Mouse (Mus musculus): ENCODE results near the gene Ddx17.
A peak's percentile ranks its signal among the peaks of the same experiment; 100 is the strongest.

Ddx17 gene

GRCm38 (mm10) chr15:79546410-79547288 is at the start of gene Ddx17:
Ddx17 (minus strand) TSS chr15:79546741.
- peak; percentile 99 for DNase-seq (ENCODE audit: low read depth, low spot score)

GRCm38 (mm10) chr15:79581581-79581980 is 35.0 kb upstream of the Ddx17 start:
- DNase-seq (ENCODE audit: low read depth, low spot score) = no peak

DNA sequence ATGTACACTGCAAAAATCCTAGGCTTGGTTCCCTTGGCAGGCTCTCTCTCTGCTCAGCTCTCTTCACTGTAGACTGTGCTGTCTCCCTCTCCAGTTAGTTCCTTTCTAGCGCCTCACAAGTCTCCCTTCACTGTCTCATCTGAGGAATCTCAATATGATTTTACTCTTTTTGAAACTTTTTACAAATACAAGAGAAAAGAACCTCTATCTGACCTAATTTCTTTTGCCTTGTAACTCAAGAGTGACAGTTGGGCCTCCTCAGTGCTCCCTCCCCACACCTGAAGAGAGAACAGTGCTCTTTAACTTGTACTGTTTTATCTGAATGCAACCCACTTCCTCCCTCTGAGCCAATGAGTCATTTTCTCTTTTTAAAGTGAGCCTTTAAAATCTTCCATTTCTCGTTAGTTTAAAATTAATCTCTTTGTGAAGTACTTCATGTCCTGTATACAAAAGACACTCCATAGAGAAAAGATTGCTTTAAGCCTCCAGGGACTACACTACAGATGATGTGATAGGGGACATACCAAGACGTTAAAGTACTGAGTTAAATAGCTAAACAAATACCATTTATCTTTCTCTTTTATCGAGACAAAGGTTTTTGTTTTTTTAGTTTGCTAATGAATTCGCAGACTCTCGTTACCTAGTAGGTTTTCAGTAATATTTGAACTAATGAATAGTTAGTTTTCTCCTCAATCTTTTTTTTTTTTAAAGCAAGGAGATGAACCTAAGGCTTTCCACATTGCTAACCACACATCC is 31.3 kb upstream of the Ddx17 start:
- DNase-seq (ENCODE audit: low read depth, low spot score) = no peak

DNA sequence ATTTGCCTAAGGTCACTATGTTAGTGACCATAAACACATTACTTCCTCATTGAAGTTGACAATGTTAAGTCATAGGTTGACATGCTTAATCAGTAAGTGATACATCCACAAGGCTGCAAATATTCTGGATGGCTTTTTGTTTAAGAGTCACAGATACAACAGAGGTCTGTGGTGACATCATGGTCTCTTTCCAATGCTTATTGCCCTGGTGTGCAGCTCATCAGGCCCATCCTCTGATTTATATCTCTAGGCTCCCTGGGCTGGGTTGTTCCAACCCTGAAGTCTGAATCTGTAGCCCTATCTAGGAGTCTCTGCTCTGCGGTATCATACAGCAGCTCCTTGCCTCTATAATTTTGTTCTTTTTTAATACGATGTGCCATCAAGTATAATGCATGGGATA is 30.4 kb upstream of the Ddx17 start:
- DNase-seq (ENCODE audit: low read depth, low spot score) = no peak

GRCm38 (mm10) chr15:79575543-79576222 is 29.1 kb upstream of the Ddx17 start:
- DNase-seq (ENCODE audit: low read depth, low spot score) = no peak

- no peak for DNase-seq (ENCODE audit: low read depth, low spot score)
These were observed 15.9 kb upstream of the Ddx17 start for GRCm38 (mm10) chr15:79562417-79562816.

GRCm38 (mm10) chr15:79559649-79560048 is 13.1 kb upstream of the Ddx17 start:
- DNase-seq (ENCODE audit: low read depth, low spot score) = no peak

DNA sequence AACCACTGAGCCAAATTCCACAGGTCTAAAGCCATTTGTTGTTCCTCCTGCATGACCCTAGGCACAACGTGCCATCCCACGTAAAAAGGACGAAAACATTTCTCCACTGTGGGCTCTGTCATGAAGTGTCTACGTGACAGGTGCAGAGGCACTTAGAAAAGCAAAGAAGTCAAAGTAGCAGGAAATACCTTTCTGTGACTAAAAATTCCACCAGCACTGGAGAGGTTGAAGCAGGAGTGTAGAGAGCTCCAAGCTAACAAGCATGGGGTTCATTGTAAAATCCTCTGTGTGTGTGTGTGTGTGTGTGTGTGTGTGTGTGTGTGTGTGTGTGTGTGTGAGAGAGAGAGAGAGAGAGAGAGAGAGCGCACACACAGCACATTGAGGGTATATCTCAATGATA is 6.0 kb upstream of the Ddx17 start:
- DNase-seq (ENCODE audit: low read depth, low spot score) = no peak

GRCm38 (mm10) chr15:79548226-79548625 is 1.7 kb upstream of the Ddx17 start:
- no peak for DNase-seq (ENCODE audit: low read depth, low spot score)

GRCm38 (mm10) chr15:79547289-79547820 is 814 bp upstream of the Ddx17 start:
- no peak for DNase-seq (ENCODE audit: low read depth, low spot score)

DNA sequence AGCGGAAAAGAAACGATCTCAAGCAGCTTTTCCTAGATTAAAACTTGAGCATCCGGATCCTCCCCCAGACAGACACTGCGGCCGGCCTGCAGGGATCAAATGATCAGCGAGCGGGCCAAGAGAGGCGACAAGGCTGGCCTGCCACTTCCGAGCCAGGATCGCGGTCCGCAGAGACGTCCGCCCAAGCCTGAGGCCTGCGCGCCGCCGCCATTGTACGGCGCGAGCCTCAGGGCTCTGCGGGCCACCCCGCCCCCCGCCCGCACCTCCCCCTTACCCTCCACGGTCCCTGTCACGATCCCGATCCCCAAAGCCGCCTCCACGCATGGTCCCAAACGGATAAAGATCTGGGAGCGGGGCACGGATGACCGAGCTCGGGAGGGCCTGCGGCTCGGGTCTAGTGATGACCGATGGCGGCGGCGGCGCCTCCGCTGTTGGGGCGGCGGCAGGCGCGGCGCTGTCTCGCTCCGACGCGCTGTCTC is 581 bp downstream of the Ddx17 start:
- peak; percentile 75 for DNase-seq (ENCODE audit: low read depth, low spot score)

- DNase-seq (ENCODE audit: low read depth, low spot score) = no peak
These were observed 1.0 kb downstream of the Ddx17 start for GRCm38 (mm10) chr15:79545496-79545895.

DNA sequence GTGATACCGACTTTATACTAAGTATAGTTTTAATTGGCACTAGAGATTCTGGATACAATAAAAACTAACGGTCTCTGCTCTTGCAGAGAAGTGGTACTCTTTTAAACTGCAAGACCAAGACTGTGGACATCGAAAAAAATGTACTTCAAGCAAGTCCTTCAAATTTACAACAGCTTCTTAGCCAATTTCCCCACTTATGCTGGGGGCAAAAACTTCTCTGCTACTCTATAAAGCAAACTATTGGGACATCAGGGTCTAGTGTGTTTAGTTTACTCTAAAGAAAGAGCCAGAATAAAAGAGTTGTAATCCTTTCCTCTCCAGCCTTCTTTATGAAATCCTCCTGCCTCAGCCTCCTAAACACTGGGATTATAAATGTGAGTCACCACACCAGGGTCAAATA is 2.6 kb downstream of the Ddx17 start:
- no peak for DNase-seq (ENCODE audit: low read depth, low spot score)

GRCm38 (mm10) chr15:79533796-79534195 is 12.7 kb downstream of the Ddx17 start:
- no peak for DNase-seq (ENCODE audit: low read depth, low spot score)

GRCm38 (mm10) chr15:79529935-79530334 is 16.6 kb downstream of the Ddx17 start:
- DNase-seq (ENCODE audit: low read depth, low spot score) = no peak

GRCm38 (mm10) chr15:79527991-79528639 is 18.4 kb downstream of the Ddx17 start:
- no peak for DNase-seq (ENCODE audit: low read depth, low spot score)

DNA sequence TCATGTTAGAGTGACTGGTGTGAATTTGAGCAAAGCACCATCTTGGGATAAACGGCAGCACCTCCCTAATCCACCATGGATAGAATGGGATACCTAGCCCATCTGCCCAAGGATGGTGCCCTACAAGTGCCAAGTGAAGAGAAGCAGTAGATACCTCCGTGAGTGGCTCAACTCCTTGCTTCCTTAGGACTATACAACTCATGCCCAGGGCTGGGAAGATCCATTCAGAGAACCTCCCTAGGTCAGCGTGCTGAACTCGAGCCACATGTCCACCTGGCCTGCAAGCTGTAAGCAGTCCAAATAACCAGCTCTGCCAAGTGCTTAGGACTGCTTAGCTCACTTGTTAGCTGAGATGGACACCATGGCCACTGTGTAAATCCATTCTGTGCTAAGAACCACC is 19.3 kb downstream of the Ddx17 start:
- peak; percentile 73 for DNase-seq (ENCODE audit: low read depth, low spot score)

DNA sequence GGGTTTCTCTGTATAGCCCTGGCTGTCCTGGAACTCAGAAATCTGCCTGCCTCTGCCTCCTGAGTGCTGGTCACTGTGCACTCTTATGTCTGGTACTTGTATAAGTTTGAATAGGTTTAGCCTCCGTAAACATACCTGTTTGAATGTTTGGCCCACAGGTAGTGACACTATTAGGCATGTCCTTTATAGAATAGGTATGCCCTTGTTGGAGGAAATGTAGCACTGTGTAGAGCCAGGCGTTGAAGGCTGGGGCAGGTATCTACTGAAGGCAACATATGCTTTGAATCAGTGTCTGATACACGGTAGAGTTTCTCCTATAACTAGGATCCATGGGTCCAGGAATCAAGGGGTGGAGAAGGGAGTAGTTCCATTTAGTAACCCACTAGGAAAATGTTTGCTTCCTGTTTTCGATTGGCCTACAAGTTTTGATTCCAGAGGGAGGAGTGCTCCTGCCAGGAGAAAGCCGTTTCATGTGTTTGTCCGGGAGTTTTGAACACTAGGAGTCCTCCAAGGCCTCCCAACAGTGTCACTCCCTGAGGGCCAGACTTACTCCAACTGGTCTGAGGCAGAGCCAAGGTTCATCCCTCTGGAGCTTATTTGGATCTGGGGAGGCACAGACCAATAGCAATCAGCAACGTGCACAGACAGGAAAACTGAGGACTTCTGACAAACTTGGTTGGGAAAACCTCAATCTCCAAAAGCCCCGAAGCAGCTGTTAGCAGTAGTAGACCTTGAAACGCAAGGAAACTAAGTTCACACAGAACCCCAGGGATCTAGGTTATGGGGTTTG is 20.4 kb downstream of the Ddx17 start:
- DNase-seq (ENCODE audit: low read depth, low spot score) = no peak

DNA sequence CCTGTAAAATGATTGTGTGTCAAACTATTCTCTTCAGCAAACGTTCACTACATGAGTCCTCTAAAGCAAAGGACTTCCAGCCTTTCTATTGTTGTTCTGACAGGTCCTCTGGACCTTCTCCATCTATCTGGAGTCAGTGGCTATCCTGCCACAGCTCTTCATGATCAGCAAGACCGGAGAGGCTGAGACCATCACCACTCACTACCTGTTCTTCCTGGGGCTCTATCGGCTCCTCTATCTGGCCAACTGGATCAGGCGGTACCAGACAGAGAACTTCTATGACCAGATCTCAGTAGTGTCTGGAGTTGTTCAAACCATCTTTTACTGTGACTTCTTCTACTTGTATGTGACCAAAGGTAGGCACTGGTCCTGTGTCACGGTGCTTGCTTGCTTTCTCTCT is 21.0 kb downstream of the Ddx17 start:
- DNase-seq (ENCODE audit: low read depth, low spot score) = no peak

- no peak for DNase-seq (ENCODE audit: low read depth, low spot score)
These were observed 26.9 kb downstream of the Ddx17 start for GRCm38 (mm10) chr15:79519400-79520220.
